Mouse (Mus musculus) C2C12 (cell line): ENCODE data around the gene Ski. TPM values are rescaled to one million over a fixed set of nuclear protein-coding genes. Genes with fewer than 3 reads are reported as not detected.

Experiments
- H3K27me3 ChIP-seq: one replicate; pipeline ENCODE4 v1.6.1; 2011; ENCODE audit not compliant: control insufficient read depth, insufficient read depth, insufficient read length
- H3K36me3 ChIP-seq: one replicate; pipeline ENCODE4 v1.6.1; 2011; ENCODE audit not compliant: control insufficient read depth, insufficient read depth
- H3K4me3 ChIP-seq: one replicate; pipeline ENCODE4 v1.5.1; 2011; ENCODE audit warnings: mild to moderate bottlenecking, control low read depth; ENCODE audit not compliant: poor library complexity, insufficient read depth, severe bottlenecking
- H3K79me2 ChIP-seq: one replicate; pipeline ENCODE4 v1.6.1; 2011; ENCODE audit not compliant: control insufficient read depth, insufficient read depth
- H3K79me3 ChIP-seq: one replicate; pipeline ENCODE4 v1.6.1; 2011; ENCODE audit warnings: low read depth, control low read depth
- H3ac ChIP-seq: one replicate; pipeline ENCODE3; 2011; ENCODE audit warnings: low read depth; ENCODE audit not compliant: control insufficient read depth, insufficient read length
- CEBPB ChIP-seq: IDR thresholded peaks from one replicate; pipeline ENCODE4 v1.6.1; 2011; ENCODE audit warnings: low read depth, mild to moderate bottlenecking, control low read depth, moderate library complexity
- CTCF ChIP-seq: IDR thresholded peaks from one replicate; pipeline ENCODE4 v1.5.1; 2011; ENCODE audit not compliant: control insufficient read depth, insufficient read depth, insufficient read length
- FOSL1 ChIP-seq: IDR thresholded peaks from one replicate; pipeline ENCODE4 v1.8.0; 2011; ENCODE audit warnings: mild to moderate bottlenecking, low read length; ENCODE audit not compliant: poor library complexity, insufficient read depth, severe bottlenecking
- MAX ChIP-seq: IDR thresholded peaks from one replicate; pipeline ENCODE4 v1.6.1; 2011; ENCODE audit warnings: mild to moderate bottlenecking, control low read depth
- MYOD1 ChIP-seq: IDR thresholded peaks from one replicate; pipeline ENCODE4 v1.6.1; 2011; ENCODE audit warnings: low read depth; ENCODE audit not compliant: control insufficient read depth, insufficient read length
- MYOG ChIP-seq: IDR thresholded peaks from one replicate; pipeline ENCODE4 v1.6.1; 2011; ENCODE audit not compliant: control insufficient read depth, insufficient read length; ENCODE audit errors: extremely low read depth
- USF1 ChIP-seq: IDR thresholded peaks from one replicate; pipeline ENCODE4 v1.6.1; 2011; ENCODE audit warnings: low read depth, mild to moderate bottlenecking, control low read depth, moderate library complexity
- polyA plus RNA-seq: library from polyadenylated mRNA; unstranded; fragments of >200 nt; fragmentation: generic; extraction: Trizol; gene quantifications from one replicate; pipeline ENCODE4 v1.2.1, GENCODE M21; 2012; ENCODE audit warnings: missing spikeins

Ski gene
- polyA plus RNA-seq, 1 experiment, result 45.2 TPM

- H3K79me3 ChIP-seq, result no peaks in the 10 kb centered on the region
- no peaks in the 10 kb centered on the region for H3K79me2 ChIP-seq
- no peak for TF ChIP-seq CTCF
- no peak overlapping the region for H3ac ChIP-seq
- H3K27me3 ChIP-seq, result no peaks in the 10 kb centered on the region
- H3K36me3 ChIP-seq, result no peaks in the 10 kb centered on the region
- H3K4me3 ChIP-seq, result no peak overlapping the region
Observed at GRCm38 (mm10) chr4:155125310-155125709, 97.1 kb downstream of the Ski start.

GRCm38 (mm10) chr4:155123868-155124534 lies 98.4 kb downstream of the Ski start:
- H3K79me2 ChIP-seq, result no peaks in the 10 kb centered on the region
- H3K36me3 ChIP-seq, result no peaks in the 10 kb centered on the region
- no peaks in the 10 kb centered on the region for H3K27me3 ChIP-seq
- no peak overlapping the region for H3K4me3 ChIP-seq
- H3K79me3 ChIP-seq, result no peaks in the 10 kb centered on the region
- no peak overlapping the region for H3ac ChIP-seq
- no peak for TF ChIP-seq MYOG
- no peak for TF ChIP-seq MYOD1
- no peak for TF ChIP-seq CTCF
- no peak for TF ChIP-seq USF1
- no peak for TF ChIP-seq CEBPB
- TF ChIP-seq FOSL1, result no peak
- no peak for TF ChIP-seq MAX

- no peak overlapping the region for H3K4me3 ChIP-seq
- no peaks in the 10 kb centered on the region for H3K79me2 ChIP-seq
- TF ChIP-seq CTCF, result no peak
- peak; percentile 45 for TF ChIP-seq USF1
- no peaks in the 10 kb centered on the region for H3K79me3 ChIP-seq
- H3ac ChIP-seq, result no peak overlapping the region
- no peaks in the 10 kb centered on the region for H3K27me3 ChIP-seq
- no peaks in the 10 kb centered on the region for H3K36me3 ChIP-seq
Observed at GRCm38 (mm10) chr4:155122444-155123040, 99.8 kb downstream of the Ski start.

GRCm38 (mm10) chr4:155121915-155122443 lies 100.4 kb downstream of the Ski start:
- TF ChIP-seq MYOD1, result peak; percentile 15
- no peak for TF ChIP-seq CEBPB
- H3K79me2 ChIP-seq, result no peaks in the 10 kb centered on the region
- no peaks in the 10 kb centered on the region for H3K36me3 ChIP-seq
- no peak overlapping the region for H3K4me3 ChIP-seq
- H3ac ChIP-seq, result no peak overlapping the region
- H3K27me3 ChIP-seq, result no peaks in the 10 kb centered on the region
- H3K79me3 ChIP-seq, result no peaks in the 10 kb centered on the region

- Histone ChIP-seq H3K27me3 (no peaks in the 10 kb centered on the region), H3K79me3 (no peaks in the 10 kb centered on the region), H3K4me3 (no peak overlapping the region), H3ac (no peak overlapping the region), H3K36me3 (no peaks in the 10 kb centered on the region), H3K79me2 (no peaks in the 10 kb centered on the region)
- no peak for TF ChIP-seq MAX
- no peak for TF ChIP-seq CTCF
- TF ChIP-seq USF1, result no peak
- TF ChIP-seq MYOD1, result no peak
Observed at GRCm38 (mm10) chr4:155121222-155121621, 101.2 kb downstream of the Ski start.

GRCm38 (mm10) chr4:155120583-155120982 lies 101.8 kb downstream of the Ski start:
- TF ChIP-seq MYOD1 (no peak), CTCF (no peak), MAX (no peak), MYOG (no peak), CEBPB (no peak), FOSL1 (no peak), USF1 (no peak)

More at GRCm38 (mm10) chr4:155120583-155120982, 101.8 kb downstream of the Ski start:
- Histone ChIP-seq H3ac (no peak overlapping the region), H3K79me2 (no peaks in the 10 kb centered on the region), H3K79me3 (no peaks in the 10 kb centered on the region), H3K4me3 (no peak overlapping the region), H3K36me3 (no peaks in the 10 kb centered on the region), H3K27me3 (no peaks in the 10 kb centered on the region)
